Mouse (Mus musculus): ENCODE results near the gene Slc39a11.

Slc39a11 gene

GRCm38 (mm10) chr11:113253169-113253568, 396.7 kb downstream of the Slc39a11 start:
- DNase-seq (ENCODE audit: low read depth, low spot score) = no peak

- DNase-seq (ENCODE audit: low read depth, low spot score) = no peak
Observed at GRCm38 (mm10) chr11:113251172-113251571, 398.7 kb downstream of the Slc39a11 start.

- DNase-seq (ENCODE audit: low read depth, low spot score) = no peak
Observed at GRCm38 (mm10) chr11:113246475-113246874, 403.4 kb downstream of the Slc39a11 start.

- no peak for DNase-seq (ENCODE audit: low read depth, low spot score)
Observed at GRCm38 (mm10) chr11:113245666-113246065, 404.2 kb downstream of the Slc39a11 start.

GRCm38 (mm10) chr11:113234432-113234831, 415.4 kb downstream of the Slc39a11 start:
- no peak for DNase-seq (ENCODE audit: low read depth, low spot score)

- no peak for DNase-seq (ENCODE audit: low read depth, low spot score)
Observed at GRCm38 (mm10) chr11:113232049-113232448, 417.8 kb downstream of the Slc39a11 start.

GRCm38 (mm10) chr11:113230410-113231132, 419.3 kb downstream of the Slc39a11 start:
- DNase-seq (ENCODE audit: low read depth, low spot score) = no peak

GRCm38 (mm10) chr11:113225748-113226147, 424.1 kb downstream of the Slc39a11 start:
- no peak for DNase-seq (ENCODE audit: low read depth, low spot score)

GRCm38 (mm10) chr11:113223756-113224323, 426.0 kb downstream of the Slc39a11 start:
- DNase-seq (ENCODE audit: low read depth, low spot score) = no peak

GRCm38 (mm10) chr11:113221267-113222195, 428.3 kb downstream of the Slc39a11 start:
- no peak for DNase-seq (ENCODE audit: low read depth, low spot score)

- no peak for DNase-seq (ENCODE audit: low read depth, low spot score)
Observed at GRCm38 (mm10) chr11:113220649-113221048, 429.2 kb downstream of the Slc39a11 start.

GRCm38 (mm10) chr11:113214741-113215140, 435.1 kb downstream of the Slc39a11 start:
- DNase-seq (ENCODE audit: low read depth, low spot score) = no peak

GRCm38 (mm10) chr11:113212390-113213025, 437.4 kb downstream of the Slc39a11 start:
- no peak for DNase-seq (ENCODE audit: low read depth, low spot score)

GRCm38 (mm10) chr11:113209220-113209878, 440.5 kb downstream of the Slc39a11 start:
- DNase-seq (ENCODE audit: low read depth, low spot score) = no peak

GRCm38 (mm10) chr11:113208521-113209072, 441.3 kb downstream of the Slc39a11 start:
- no peak for DNase-seq (ENCODE audit: low read depth, low spot score)

GRCm38 (mm10) chr11:113207966-113208365, 441.9 kb downstream of the Slc39a11 start:
- DNase-seq (ENCODE audit: low read depth, low spot score) = no peak

GRCm38 (mm10) chr11:113206099-113206498, 443.8 kb downstream of the Slc39a11 start:
- no peak for DNase-seq (ENCODE audit: low read depth, low spot score)

GRCm38 (mm10) chr11:113203008-113203407, 446.9 kb downstream of the Slc39a11 start:
- DNase-seq (ENCODE audit: low read depth, low spot score) = no peak

GRCm38 (mm10) chr11:113201470-113201997, 448.3 kb downstream of the Slc39a11 start:
- DNase-seq (ENCODE audit: low read depth, low spot score) = peak; percentile 66

- no peak for DNase-seq (ENCODE audit: low read depth, low spot score)
Observed at GRCm38 (mm10) chr11:113200901-113201300, 449.0 kb downstream of the Slc39a11 start.

- DNase-seq (ENCODE audit: low read depth, low spot score) = no peak
Observed at GRCm38 (mm10) chr11:113198586-113198985, 451.3 kb downstream of the Slc39a11 start.

Measured in skeletal muscle tissue, adult 2 months (tissue).